Mouse (Mus musculus) gastrocnemius, postnatal 4 days (tissue): ENCODE data around the gene Nr2e3. TPM values are rescaled to one million over a fixed set of nuclear protein-coding genes. Genes with fewer than 3 reads are reported as not detected.
"Not testable (repeated sequence)": the region's sequence is repeated elsewhere in the genome, so short reads cannot be mapped to it uniquely, and the experiment has no call there.

Source experiments
- DNase-seq, 2 experiments: peaks; one replicate each; pipeline ENCODE4 v3.0.0; 2021 to 2022; ENCODE audit warnings: low spot score in 2 of 2, mixed read lengths in 2 of 2
- total RNA-seq, 2 experiments: library from RNA; stranded (reverse); gene quantifications; 2 replicates each; pipeline ENCODE4 v1.2.3; 2021

Nr2e3 gene
- total RNA-seq, 2 experiments from 2014 or later: not detected

- no peak for DNase-seq
Observed at GRCm38 (mm10) chr9:59951001-59951750, 9.3 kb downstream of the Nr2e3 start.

- no peak for DNase-seq
Observed at GRCm38 (mm10) chr9:59949981-59950380, 10.5 kb downstream of the Nr2e3 start.

- DNase-seq: no peak
Observed at GRCm38 (mm10) chr9:59949511-59949910, 10.9 kb downstream of the Nr2e3 start.

- DNase-seq: no peak
Observed at GRCm38 (mm10) chr9:59948691-59949250, 11.7 kb downstream of the Nr2e3 start.

- no peak for DNase-seq
Observed at GRCm38 (mm10) chr9:59948226-59948625, 12.2 kb downstream of the Nr2e3 start.

- DNase-seq: no peak
Observed at GRCm38 (mm10) chr9:59947271-59947670, 13.2 kb downstream of the Nr2e3 start.

GRCm38 (mm10) chr9:59945241-59945640, 15.2 kb downstream of the Nr2e3 start:
- no peak for DNase-seq

GRCm38 (mm10) chr9:59943826-59944225, 16.6 kb downstream of the Nr2e3 start:
- DNase-seq: no peak

GRCm38 (mm10) chr9:59942501-59943085, 17.9 kb downstream of the Nr2e3 start:
- DNase-seq: no peak

GRCm38 (mm10) chr9:59941885-59942350, 18.5 kb downstream of the Nr2e3 start:
- DNase-seq: no peak

GRCm38 (mm10) chr9:59940913-59941884, 19.3 kb downstream of the Nr2e3 start:
- no peak for DNase-seq

GRCm38 (mm10) chr9:59939691-59940090, 20.8 kb downstream of the Nr2e3 start:
- no peak for DNase-seq

- DNase-seq: no peak
Observed at GRCm38 (mm10) chr9:59938529-59938928, 21.9 kb downstream of the Nr2e3 start.

GRCm38 (mm10) chr9:59935866-59936265, 24.6 kb downstream of the Nr2e3 start:
- not testable (repeated sequence) for DNase-seq

GRCm38 (mm10) chr9:59930248-59930647, 30.2 kb downstream of the Nr2e3 start:
- no peak for DNase-seq

GRCm38 (mm10) chr9:59914761-59915160, 45.7 kb downstream of the Nr2e3 start:
- DNase-seq: no peak

- DNase-seq: no peak
Observed at GRCm38 (mm10) chr9:59903382-59903781, 57.1 kb downstream of the Nr2e3 start.
